Mouse (Mus musculus): ENCODE results near the gene Igfbp6. TPM values are rescaled to one million over a fixed set of nuclear protein-coding genes. Genes with fewer than 3 reads are reported as not detected.

Igfbp6 gene
- total RNA-seq (2014; fragmentation: Nextera tagmentation) (0.68 TPM in 1 of 2 replicates, not detected in the other), total RNA-seq (2017) (1.3 and 1.9 TPM in 2 replicates), polyA plus RNA-seq (2012) (0.21 and 0.30 TPM in 2 replicates)

GRCm38 (mm10) chr15:102144274-102144711, at the start of gene Igfbp6:
Igfbp6 (plus strand) TSS chr15:102144362.
- ATAC-seq (ENCODE audit: extremely low read depth, insufficient number of reproducible peaks, low FRiP score, poor library complexity, severe bottlenecking): no peak
- peaks cover 51% of the 10 kb centered on the region for H3K27me3 ChIP-seq (ENCODE audit: insufficient read depth, low read length)
- no peak within 1 kb of the TSS for H3K4me3 ChIP-seq (ENCODE audit: low read depth, low read length)

GRCm38 (mm10) chr15:102094988-102095387, 49.2 kb upstream of the Igfbp6 start:
- Histone ChIP-seq H3K4me1 (ENCODE audit: insufficient read depth, low read depth, low read length) (peaks cover 50% of the 10 kb centered on the region), H3K36me3 (replicated peaks) (peaks cover 92% of the 10 kb centered on the region)
- TF ChIP-seq TAL1 (conservative IDR thresholded peaks at IDR 0.05; ENCODE audit: low read depth, low read length) (no peak), GATA2 (IDR thresholded peaks at IDR 0.05; ENCODE audit: borderline replicate concordance, low read depth, low read length) (no peak), GATA1 (IDR thresholded peaks at IDR 0.05; ENCODE audit: borderline replicate concordance, low read length) (no peak), CTCF (IDR thresholded peaks at IDR 0.05; ENCODE audit: low read depth, low read length) (no peak), POLR2AphosphoS5 (IDR thresholded peaks at IDR 0.05; ENCODE audit: insufficient replicate concordance, low read depth, low read length) (no peak)

More at GRCm38 (mm10) chr15:102144274-102144711, at the start of gene Igfbp6:
- DNase-seq (ENCODE audit: low spot score): no peak
- no peaks in the 10 kb centered on the region for H3K9me3 ChIP-seq (replicated peaks)
- no peaks in the 10 kb centered on the region for H3K36me3 ChIP-seq (replicated peaks)
- TF ChIP-seq GATA2 (IDR thresholded peaks at IDR 0.05; ENCODE audit: borderline replicate concordance, low read depth, low read length) (no peak), POLR2AphosphoS5 (IDR thresholded peaks at IDR 0.05; ENCODE audit: insufficient replicate concordance, low read depth, low read length) (no peak), CTCF (IDR thresholded peaks at IDR 0.05; ENCODE audit: low read depth, low read length) (no peak), TAL1 (conservative IDR thresholded peaks at IDR 0.05; ENCODE audit: low read depth, low read length) (no peak), GATA1 (IDR thresholded peaks at IDR 0.05; ENCODE audit: borderline replicate concordance, low read length) (no peak)
- peaks cover 47% of the 10 kb centered on the region for H3K4me1 ChIP-seq (ENCODE audit: insufficient read depth, low read depth, low read length)

GRCm38 (mm10) chr15:102097147-102097915, 46.8 kb upstream of the Igfbp6 start:
- peaks cover 61% of the 10 kb centered on the region for H3K4me1 ChIP-seq (ENCODE audit: insufficient read depth, low read depth, low read length)
- no peak for ATAC-seq (ENCODE audit: extremely low read depth, insufficient number of reproducible peaks, low FRiP score, poor library complexity, severe bottlenecking)
- H3K9me3 ChIP-seq (replicated peaks): no peaks in the 10 kb centered on the region
- TF ChIP-seq GATA1 (IDR thresholded peaks at IDR 0.05; ENCODE audit: borderline replicate concordance, low read length): no peak
- no peak for TF ChIP-seq CTCF (IDR thresholded peaks at IDR 0.05; ENCODE audit: low read depth, low read length)
- TF ChIP-seq TAL1 (conservative IDR thresholded peaks at IDR 0.05; ENCODE audit: low read depth, low read length): no peak
- TF ChIP-seq POLR2AphosphoS5 (IDR thresholded peaks at IDR 0.05; ENCODE audit: insufficient replicate concordance, low read depth, low read length): no peak
- TF ChIP-seq GATA2 (IDR thresholded peaks at IDR 0.05; ENCODE audit: borderline replicate concordance, low read depth, low read length): no peak
- no peak overlapping the region for H3K4me3 ChIP-seq (ENCODE audit: low read depth, low read length)
- H3K27me3 ChIP-seq (ENCODE audit: insufficient read depth, low read length): peaks cover 12% of the 10 kb centered on the region
- no peak for DNase-seq (ENCODE audit: low spot score)
- H3K36me3 ChIP-seq (replicated peaks): peaks cover 69% of the 10 kb centered on the region

More at GRCm38 (mm10) chr15:102094988-102095387, 49.2 kb upstream of the Igfbp6 start:
- H3K27me3 ChIP-seq (ENCODE audit: insufficient read depth, low read length): no peaks in the 10 kb centered on the region
- no peaks in the 10 kb centered on the region for H3K9me3 ChIP-seq (replicated peaks)
- no peak for ATAC-seq (ENCODE audit: extremely low read depth, insufficient number of reproducible peaks, low FRiP score, poor library complexity, severe bottlenecking)
- H3K4me3 ChIP-seq (ENCODE audit: low read depth, low read length): no peak overlapping the region
- DNase-seq (ENCODE audit: low spot score): no peak

GRCm38 (mm10) chr15:102097991-102098555, 46.1 kb upstream of the Igfbp6 start:
- no peak for DNase-seq (ENCODE audit: low spot score)
- Histone ChIP-seq H3K9me3 (replicated peaks) (no peaks in the 10 kb centered on the region), H3K36me3 (replicated peaks) (peaks cover 61% of the 10 kb centered on the region), H3K4me1 (ENCODE audit: insufficient read depth, low read depth, low read length) (peaks cover 67% of the 10 kb centered on the region), H3K27me3 (ENCODE audit: insufficient read depth, low read length) (peaks cover 19% of the 10 kb centered on the region), H3K4me3 (ENCODE audit: low read depth, low read length) (no peak overlapping the region)
- TF ChIP-seq GATA1 (IDR thresholded peaks at IDR 0.05; ENCODE audit: borderline replicate concordance, low read length) (no peak), CTCF (IDR thresholded peaks at IDR 0.05; ENCODE audit: low read depth, low read length) (no peak), GATA2 (IDR thresholded peaks at IDR 0.05; ENCODE audit: borderline replicate concordance, low read depth, low read length) (no peak), TAL1 (conservative IDR thresholded peaks at IDR 0.05; ENCODE audit: low read depth, low read length) (no peak)
- no peak for ATAC-seq (ENCODE audit: extremely low read depth, insufficient number of reproducible peaks, low FRiP score, poor library complexity, severe bottlenecking)

- TF ChIP-seq TAL1 (conservative IDR thresholded peaks at IDR 0.05; ENCODE audit: low read depth, low read length): no peak
- no peak for TF ChIP-seq POLR2AphosphoS5 (IDR thresholded peaks at IDR 0.05; ENCODE audit: insufficient replicate concordance, low read depth, low read length)
- peaks cover 49% of the 10 kb centered on the region for H3K36me3 ChIP-seq (replicated peaks)
- ATAC-seq (ENCODE audit: extremely low read depth, insufficient number of reproducible peaks, low FRiP score, poor library complexity, severe bottlenecking) (no peak), DNase-seq (ENCODE audit: low spot score) (no peak)
- no peaks in the 10 kb centered on the region for H3K9me3 ChIP-seq (replicated peaks)
- peak overlapping the region; percentile 20; the same call in 1 of the 2 replicates for H3K4me3 ChIP-seq (ENCODE audit: low read depth, low read length)
- peaks cover 31% of the 10 kb centered on the region for H3K27me3 ChIP-seq (ENCODE audit: insufficient read depth, low read length)
- peaks cover 69% of the 10 kb centered on the region for H3K4me1 ChIP-seq (ENCODE audit: insufficient read depth, low read depth, low read length)
Observed at GRCm38 (mm10) chr15:102099260-102099659, 44.9 kb upstream of the Igfbp6 start.

- H3K4me1 ChIP-seq (ENCODE audit: insufficient read depth, low read depth, low read length): peaks cover 72% of the 10 kb centered on the region
- ATAC-seq (ENCODE audit: extremely low read depth, insufficient number of reproducible peaks, low FRiP score, poor library complexity, severe bottlenecking): no peak
- no peaks in the 10 kb centered on the region for H3K9me3 ChIP-seq (replicated peaks)
- H3K36me3 ChIP-seq (replicated peaks): peaks cover 44% of the 10 kb centered on the region
- H3K27me3 ChIP-seq (ENCODE audit: insufficient read depth, low read length): peaks cover 36% of the 10 kb centered on the region
- DNase-seq (ENCODE audit: low spot score): no peak
- peak overlapping the region; percentile 72 for H3K4me3 ChIP-seq (ENCODE audit: low read depth, low read length)
- TF ChIP-seq TAL1 (conservative IDR thresholded peaks at IDR 0.05; ENCODE audit: low read depth, low read length) (no peak), GATA2 (IDR thresholded peaks at IDR 0.05; ENCODE audit: borderline replicate concordance, low read depth, low read length) (no peak), POLR2AphosphoS5 (IDR thresholded peaks at IDR 0.05; ENCODE audit: insufficient replicate concordance, low read depth, low read length) (no peak)
Observed at GRCm38 (mm10) chr15:102099771-102100160, 44.4 kb upstream of the Igfbp6 start.

Data from G1E (cell line).